Mouse (Mus musculus) monocyte, adult 2 months (primary cell): ENCODE data around the gene Bbip1.

ENCODE experiments used
- DNase-seq, 2 experiments: peaks; one replicate each; pipeline ENCODE4 v3.0.0; 2022; ENCODE audit warnings: low spot score in 2 of 2, low read depth in 1 of 2

The Bbip1 gene

DNA sequence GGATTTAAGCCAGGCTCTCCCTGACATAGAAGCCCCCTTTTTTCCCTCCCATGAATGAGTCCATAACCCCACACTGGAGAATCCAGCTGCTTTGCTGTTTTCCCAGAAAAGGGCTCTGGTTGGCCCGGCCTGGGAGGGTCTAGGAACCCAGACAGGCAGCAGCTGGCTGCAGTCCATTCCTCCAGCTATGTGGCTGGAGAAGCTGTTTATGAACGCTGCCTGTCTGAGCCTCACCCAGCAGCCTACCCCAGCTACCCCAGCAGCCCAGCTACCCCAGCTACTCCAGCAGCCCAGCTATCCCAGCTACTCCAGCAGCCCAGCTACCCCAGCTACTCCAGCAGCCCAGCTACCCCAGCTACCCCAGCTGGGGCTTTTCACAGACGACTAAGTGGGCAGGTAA lies 52.4 kb downstream of the Bbip1 start, which contains the start of gene Pdcd4:
TSS of gene Pdcd4 (plus strand) at position 171 of the 400 bp plus-strand sequence.
- DNase-seq, result no peak

DNA sequence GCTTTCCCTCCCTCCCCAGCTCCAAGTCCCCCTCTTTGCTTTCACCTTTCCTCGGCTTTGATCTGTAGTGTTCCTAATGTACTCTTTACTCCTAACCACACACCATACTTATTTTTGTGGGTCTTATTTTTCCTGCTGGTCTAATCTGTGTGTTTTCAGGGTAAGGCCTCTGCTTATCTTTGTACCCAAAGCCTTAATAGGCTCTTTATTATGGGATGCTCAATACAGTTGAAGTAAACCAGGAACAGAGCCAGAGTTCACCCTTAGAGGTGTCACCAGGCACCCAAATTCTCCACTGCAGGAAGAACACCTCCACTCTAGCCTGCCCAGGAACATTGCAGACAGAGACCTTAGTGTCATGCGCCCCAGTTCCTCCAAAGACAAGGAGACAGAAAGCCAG lies 52.9 kb downstream of the Bbip1 start:
- DNase-seq, result no peak

DNA sequence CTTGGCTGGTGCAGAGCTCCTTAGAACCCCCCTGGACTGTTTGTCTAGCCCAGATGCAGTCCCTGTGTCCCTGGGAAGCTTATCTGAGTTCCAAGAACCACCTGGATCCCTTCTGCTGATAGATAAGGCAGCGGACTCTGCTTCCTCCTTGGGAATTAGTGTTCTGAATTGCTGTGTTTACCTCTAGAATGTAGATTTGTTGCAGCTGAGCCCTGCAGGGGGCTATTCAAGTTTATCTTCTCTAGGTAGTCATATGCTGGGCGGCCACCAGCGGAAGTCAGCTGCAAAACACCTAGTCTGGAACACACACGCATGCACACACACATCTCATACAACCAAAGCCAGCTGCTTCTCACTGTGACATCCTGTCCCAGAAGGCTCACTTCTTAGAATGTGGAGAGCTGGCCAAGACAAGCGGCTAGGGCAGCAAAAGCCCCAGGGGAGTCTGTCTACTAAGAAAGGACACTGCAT lies 53.6 kb downstream of the Bbip1 start:
- DNase-seq, result no peak

DNA sequence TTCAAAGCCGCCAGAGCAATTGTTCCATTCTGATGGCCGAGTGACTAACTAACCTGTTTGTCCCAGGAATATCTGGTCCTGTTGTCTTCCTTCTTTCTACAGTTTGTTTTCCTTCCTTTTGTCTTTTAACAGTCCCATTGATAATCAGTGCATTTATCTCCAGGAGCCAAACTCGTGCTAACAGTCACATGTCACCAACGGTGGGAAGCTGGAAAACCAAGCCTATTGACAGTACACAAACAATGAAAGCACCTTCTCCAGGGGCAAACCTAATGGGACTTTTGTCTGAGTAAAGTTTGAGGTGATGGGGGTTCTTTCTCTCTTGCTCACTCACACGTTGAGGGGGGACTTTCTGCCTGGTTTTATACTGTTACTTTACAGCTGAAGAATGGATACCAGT lies 54.2 kb downstream of the Bbip1 start:
- DNase-seq, result no peak

DNA sequence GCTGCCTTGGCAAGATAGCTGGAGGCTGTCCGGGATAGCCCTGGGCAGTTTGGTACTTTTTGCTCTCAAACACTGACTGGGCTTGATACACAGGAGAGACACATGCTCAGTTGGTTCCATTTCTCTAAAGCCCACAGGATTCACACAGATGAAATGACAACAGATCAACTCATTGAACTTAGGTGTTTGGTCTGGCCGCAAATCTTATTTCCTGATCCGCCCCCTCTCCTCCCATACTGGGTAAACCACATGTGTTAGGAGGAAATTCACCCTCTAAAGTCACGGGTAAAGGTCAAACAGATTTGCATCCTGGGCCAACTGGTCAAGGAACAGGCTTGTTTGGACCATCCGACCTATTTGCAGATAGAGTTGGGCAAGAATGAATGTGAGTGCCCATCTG lies 54.9 kb downstream of the Bbip1 start:
- DNase-seq, result no peak

DNA sequence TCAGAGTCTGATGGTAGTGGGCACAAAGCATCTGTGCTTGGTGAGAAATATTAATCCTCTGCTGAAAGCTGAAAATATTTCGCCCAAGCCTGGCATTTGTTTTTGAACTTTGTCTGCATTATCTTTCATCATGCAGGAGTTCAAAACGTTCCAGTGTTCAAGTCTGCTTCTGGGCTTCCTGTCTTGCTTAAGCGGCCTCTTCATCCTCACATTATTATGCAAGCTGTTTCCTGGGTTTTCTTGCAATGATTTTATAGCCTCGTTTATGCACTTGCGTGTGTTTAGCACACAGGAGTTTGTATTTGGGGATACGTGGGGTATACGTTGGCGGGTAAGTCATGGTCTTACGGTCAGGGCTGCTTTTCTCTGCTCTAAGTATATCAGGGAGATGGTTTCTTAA lies 56.1 kb downstream of the Bbip1 start:
- no peak for DNase-seq

DNA sequence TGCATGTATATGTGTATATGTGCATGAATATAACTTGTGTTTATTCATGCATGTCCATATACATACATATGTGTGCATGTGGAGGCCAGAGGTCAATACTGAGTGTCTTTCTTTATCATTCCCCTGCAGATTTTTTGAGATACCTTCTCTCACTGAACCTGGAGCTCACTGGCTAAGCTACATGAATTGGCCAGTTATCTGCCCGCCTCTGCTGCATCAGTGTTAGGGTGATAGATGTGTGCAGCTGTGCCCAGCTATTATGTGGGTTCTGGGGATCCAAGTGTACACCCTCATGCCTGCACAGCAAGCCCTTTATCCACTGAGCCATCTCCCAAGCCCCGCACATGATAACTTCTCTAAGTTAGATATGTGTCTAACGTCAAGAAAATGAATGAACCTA lies 56.6 kb downstream of the Bbip1 start:
- no peak for DNase-seq

DNA sequence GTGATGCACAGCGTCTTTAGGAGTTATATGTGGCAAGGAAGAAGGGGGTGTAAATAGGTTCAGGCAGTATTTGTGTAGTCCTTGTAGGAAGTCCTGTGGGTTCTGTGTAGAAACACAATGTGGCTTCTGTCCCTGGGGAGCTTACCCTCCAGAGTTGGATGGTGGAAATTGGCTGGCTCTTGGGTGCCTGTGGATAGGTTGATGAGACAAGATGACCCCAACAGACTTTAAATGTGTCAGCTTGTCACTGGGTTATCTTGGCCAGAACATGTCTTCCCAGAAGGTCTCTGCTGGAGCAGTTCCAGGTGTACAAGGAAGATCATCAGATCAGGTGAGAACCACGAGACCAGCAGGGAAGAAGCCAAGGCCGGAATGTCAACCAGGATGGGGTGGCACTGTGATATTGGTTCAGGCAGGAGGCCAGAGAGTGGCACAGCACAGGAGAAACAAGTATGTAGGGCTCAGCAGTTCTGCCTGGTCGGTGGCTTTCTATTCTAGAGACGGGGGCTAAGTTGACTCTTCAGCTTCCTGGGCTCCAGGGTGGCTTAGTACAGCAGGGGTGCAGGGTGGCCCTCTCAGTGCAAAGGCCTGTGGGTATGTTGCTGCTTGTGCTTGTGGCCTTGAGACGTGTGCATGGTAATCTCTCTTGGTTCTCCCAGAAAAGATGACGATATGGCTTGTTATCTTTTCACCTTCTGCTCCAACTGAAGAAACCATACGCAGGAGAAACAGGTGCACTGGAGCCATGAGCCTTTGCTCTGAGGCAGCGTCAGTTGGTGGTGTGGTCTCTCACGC lies 57.7 kb downstream of the Bbip1 start:
- DNase-seq, result no peak

DNA sequence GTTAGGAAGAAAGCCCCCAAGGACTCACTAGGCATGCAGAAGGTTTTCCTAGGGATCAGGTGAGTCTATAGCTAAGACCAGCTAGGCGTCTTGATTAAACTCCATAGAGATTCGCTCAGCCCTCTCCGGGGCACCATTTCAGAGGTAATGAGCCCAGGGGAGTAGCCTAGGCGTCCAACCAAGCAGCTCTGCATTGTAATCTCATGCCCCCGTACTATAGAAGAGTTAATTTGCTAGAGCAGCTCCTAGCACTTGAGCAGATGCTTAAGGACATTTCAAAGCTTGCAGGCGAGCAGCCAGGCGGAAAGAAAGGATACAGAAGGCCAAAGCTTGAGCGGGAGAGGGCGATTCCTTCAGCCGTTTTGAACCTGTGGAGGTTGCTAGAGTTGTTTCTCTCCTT lies 59.0 kb downstream of the Bbip1 start:
- DNase-seq, result no peak

DNA sequence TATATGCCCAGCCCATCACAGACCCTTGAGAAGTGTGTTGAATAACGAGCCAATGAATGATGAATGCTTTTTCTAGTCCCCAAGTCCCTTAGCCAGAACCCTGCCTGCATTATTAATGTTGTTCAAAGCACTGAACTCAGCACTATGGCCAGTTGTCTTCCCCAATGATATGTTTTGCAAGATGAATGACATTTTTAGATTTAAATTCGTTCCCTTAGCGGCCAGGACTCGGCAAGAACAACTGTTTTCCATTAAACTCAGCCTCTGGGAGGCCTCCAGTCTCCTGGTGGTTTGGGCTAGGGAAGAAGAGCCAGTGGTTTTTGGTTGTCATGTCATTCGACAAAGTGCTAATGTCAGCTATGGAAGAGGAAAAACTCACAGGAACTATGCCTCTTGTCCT lies 62.6 kb downstream of the Bbip1 start:
- no peak for DNase-seq

DNA sequence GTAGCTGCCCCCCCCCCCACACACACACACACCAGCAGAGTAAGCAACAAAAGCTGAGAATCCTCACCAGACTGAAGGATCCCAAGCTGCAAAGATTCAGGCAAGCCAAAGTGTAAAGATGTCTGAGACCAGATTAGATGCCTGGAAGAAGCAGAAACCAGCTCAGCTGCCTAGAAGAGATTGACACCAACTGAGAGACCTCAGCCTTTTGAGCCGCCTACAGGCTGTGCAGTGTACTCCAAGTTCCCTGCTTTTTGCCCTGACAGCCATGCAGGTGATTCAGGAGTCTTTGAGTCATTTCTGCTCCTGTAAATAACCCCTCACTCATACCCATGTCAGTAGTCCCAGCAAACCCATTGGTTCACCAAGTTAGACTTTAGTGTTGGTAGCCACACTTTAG lies 64.0 kb downstream of the Bbip1 start:
- DNase-seq, result no peak
